Mouse (Mus musculus): ENCODE measurements around the gene Tmed6. TPM values are rescaled to one million over a fixed set of nuclear protein-coding genes. Genes with fewer than 3 reads are reported as not detected.

Tmed6 gene
- polyA plus RNA-seq, 1 experiment from 2014 or later = not detected

Other genes with a start within 250 kb of the Tmed6 start
- 0.29 and 0.39 TPM in 2 replicates for gene Has3, start 195.4 kb downstream of the Tmed6 start, polyA plus RNA-seq (2014; fragmentation: Nextera tagmentation; extraction: Ambion mirVana)
- gene Utp4, start 172.0 kb downstream of the Tmed6 start, polyA plus RNA-seq (2014; fragmentation: Nextera tagmentation; extraction: Ambion mirVana) = 65.7 and 73.0 TPM in 2 replicates
- 7.5 and 9.9 TPM in 2 replicates for gene Sntb2, start 129.9 kb downstream of the Tmed6 start, polyA plus RNA-seq (2014; fragmentation: Nextera tagmentation; extraction: Ambion mirVana)
- gene Vps4a, start 34.4 kb downstream of the Tmed6 start, polyA plus RNA-seq (2014; fragmentation: Nextera tagmentation; extraction: Ambion mirVana) = 98.8 and 101 TPM in 2 replicates
- 41.1 and 45.6 TPM in 2 replicates for gene Pdf, start 17.0 kb downstream of the Tmed6 start, polyA plus RNA-seq (2014; fragmentation: Nextera tagmentation; extraction: Ambion mirVana)
- gene Cog8, start 9.0 kb downstream of the Tmed6 start, polyA plus RNA-seq (2014; fragmentation: Nextera tagmentation; extraction: Ambion mirVana) = 40.8 and 42.2 TPM in 2 replicates
- 97.2 and 98.6 TPM in 2 replicates for gene Nip7, start 8.8 kb downstream of the Tmed6 start, polyA plus RNA-seq (2014; fragmentation: Nextera tagmentation; extraction: Ambion mirVana)
- 16.1 and 18.8 TPM in 2 replicates for gene Terf2, start 30.9 kb upstream of the Tmed6 start, polyA plus RNA-seq (2014; fragmentation: Nextera tagmentation; extraction: Ambion mirVana)
- 165 and 176 TPM in 2 replicates for gene Cyb5b, start 85.0 kb upstream of the Tmed6 start, polyA plus RNA-seq (2014; fragmentation: Nextera tagmentation; extraction: Ambion mirVana)
- 10.1 and 14.7 TPM in 2 replicates for gene Nfat5, start 227.8 kb upstream of the Tmed6 start, polyA plus RNA-seq (2014; fragmentation: Nextera tagmentation; extraction: Ambion mirVana)

Measured in hindbrain, embryonic 11.5 days (tissue).